Mouse (Mus musculus): ENCODE data around the gene Enox1. TPM values are rescaled to one million over a fixed set of nuclear protein-coding genes. Genes with fewer than 3 reads are reported as not detected.

Enox1 gene
- polyA plus RNA-seq, 1 experiment: 34.9 TPM

GRCm38 (mm10) chr14:77463919-77464318 is 307.4 kb downstream of the Enox1 start:
- TF ChIP-seq POLR2A (IDR thresholded peaks at IDR 0.05; ENCODE audit: borderline replicate concordance, extremely low read depth, insufficient read depth, insufficient read length, poor library complexity, severe bottlenecking): no peak
- no peak for TF ChIP-seq CTCF (IDR thresholded peaks at IDR 0.05; ENCODE audit: borderline replicate concordance, extremely low read depth, insufficient read depth, insufficient read length)
- DNase-seq (ENCODE audit: low read depth): no peak

DNA sequence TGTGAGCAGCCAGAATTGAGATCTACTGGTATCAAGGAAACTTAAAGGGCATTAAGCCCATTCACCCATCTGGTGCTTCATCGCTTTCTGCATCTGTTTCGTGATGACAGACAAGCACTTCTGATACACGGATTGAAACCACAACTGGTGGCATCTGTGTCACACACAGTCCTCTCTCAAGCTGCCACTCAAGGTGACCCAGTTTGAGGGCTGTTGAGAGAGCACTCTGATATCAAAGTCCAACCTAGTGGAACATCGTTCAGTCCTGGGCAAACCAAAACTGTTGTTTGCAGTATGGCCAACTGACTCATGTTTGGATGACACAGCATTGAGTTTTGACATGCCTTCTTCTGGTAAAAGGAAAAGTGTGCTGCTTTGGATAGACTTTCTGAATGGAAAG is 308.2 kb downstream of the Enox1 start:
- DNase-seq (ENCODE audit: low read depth): no peak
- TF ChIP-seq POLR2A (IDR thresholded peaks at IDR 0.05; ENCODE audit: borderline replicate concordance, extremely low read depth, insufficient read depth, insufficient read length, poor library complexity, severe bottlenecking): no peak
- no peak for TF ChIP-seq CTCF (IDR thresholded peaks at IDR 0.05; ENCODE audit: borderline replicate concordance, extremely low read depth, insufficient read depth, insufficient read length)

GRCm38 (mm10) chr14:77470577-77470976 is 314.0 kb downstream of the Enox1 start:
- TF ChIP-seq POLR2A (IDR thresholded peaks at IDR 0.05; ENCODE audit: borderline replicate concordance, extremely low read depth, insufficient read depth, insufficient read length, poor library complexity, severe bottlenecking) (no peak), CTCF (IDR thresholded peaks at IDR 0.05; ENCODE audit: borderline replicate concordance, extremely low read depth, insufficient read depth, insufficient read length) (no peak)
- DNase-seq (ENCODE audit: low read depth): peak; percentile 63

GRCm38 (mm10) chr14:77473501-77473900 is 316.9 kb downstream of the Enox1 start:
- no peak for TF ChIP-seq POLR2A (IDR thresholded peaks at IDR 0.05; ENCODE audit: borderline replicate concordance, extremely low read depth, insufficient read depth, insufficient read length, poor library complexity, severe bottlenecking)
- no peak for TF ChIP-seq CTCF (IDR thresholded peaks at IDR 0.05; ENCODE audit: borderline replicate concordance, extremely low read depth, insufficient read depth, insufficient read length)
- DNase-seq (ENCODE audit: low read depth): no peak

- no peak for DNase-seq (ENCODE audit: low read depth)
- no peak for TF ChIP-seq CTCF (IDR thresholded peaks at IDR 0.05; ENCODE audit: borderline replicate concordance, extremely low read depth, insufficient read depth, insufficient read length)
- no peak for TF ChIP-seq POLR2A (IDR thresholded peaks at IDR 0.05; ENCODE audit: borderline replicate concordance, extremely low read depth, insufficient read depth, insufficient read length, poor library complexity, severe bottlenecking)
Measured at GRCm38 (mm10) chr14:77474026-77474425, 317.5 kb downstream of the Enox1 start.

DNA sequence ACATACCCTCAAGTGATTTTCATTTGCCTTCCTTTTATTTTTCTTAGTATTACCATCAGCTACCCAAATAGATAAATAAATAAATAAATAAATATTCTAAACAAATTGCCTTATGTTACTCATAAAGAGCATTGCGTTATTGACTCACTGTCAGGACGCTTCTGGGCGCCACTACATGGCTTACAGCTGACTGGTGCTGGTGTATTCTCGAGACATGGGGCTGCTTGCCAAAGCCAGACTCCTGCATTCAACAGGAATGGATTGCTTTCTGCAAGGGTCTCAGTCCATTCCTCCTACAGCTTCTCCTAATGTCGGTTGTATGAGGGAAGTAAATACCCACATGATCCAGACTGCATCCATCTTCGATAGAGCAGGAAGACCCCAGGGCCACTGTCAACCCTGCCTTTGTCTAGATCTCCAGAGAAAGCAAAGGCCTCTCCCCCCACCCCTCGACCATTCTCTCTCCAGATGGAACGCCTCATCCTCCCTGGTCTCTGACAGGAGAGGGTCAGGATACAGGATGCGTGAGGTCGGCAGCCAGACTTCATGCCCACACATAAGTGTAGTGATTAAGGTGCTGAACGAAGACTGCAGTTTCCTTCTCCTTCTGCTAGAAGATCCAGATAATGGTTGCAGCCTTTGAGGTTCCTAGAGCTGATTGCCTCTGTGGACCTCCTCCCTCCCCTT is 318.7 kb downstream of the Enox1 start:
- no peak for DNase-seq (ENCODE audit: low read depth)
- TF ChIP-seq POLR2A (IDR thresholded peaks at IDR 0.05; ENCODE audit: borderline replicate concordance, extremely low read depth, insufficient read depth, insufficient read length, poor library complexity, severe bottlenecking) (no peak), CTCF (IDR thresholded peaks at IDR 0.05; ENCODE audit: borderline replicate concordance, extremely low read depth, insufficient read depth, insufficient read length) (no peak)

DNA sequence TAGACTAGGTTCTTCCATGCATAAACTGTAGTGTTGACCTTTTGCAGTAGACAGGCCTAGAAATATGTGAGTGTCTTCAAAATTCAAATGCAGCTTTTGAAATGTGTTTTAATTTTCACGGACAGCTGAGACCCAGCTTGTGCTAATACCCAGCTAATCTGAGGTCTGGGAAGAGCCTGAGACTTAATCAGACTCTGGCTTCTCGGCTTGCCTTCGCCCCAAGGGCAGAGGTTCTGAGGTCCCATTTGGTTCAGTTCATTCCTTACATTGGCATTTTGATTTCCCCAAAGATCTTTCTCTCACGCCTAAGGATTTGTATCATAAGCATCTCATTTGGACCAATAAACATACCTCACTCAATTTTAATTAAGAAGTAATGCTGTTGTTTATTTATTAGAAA is 321.1 kb downstream of the Enox1 start:
- DNase-seq (ENCODE audit: low read depth): peak; percentile 51
- TF ChIP-seq POLR2A (IDR thresholded peaks at IDR 0.05; ENCODE audit: borderline replicate concordance, extremely low read depth, insufficient read depth, insufficient read length, poor library complexity, severe bottlenecking): no peak
- TF ChIP-seq CTCF (IDR thresholded peaks at IDR 0.05; ENCODE audit: borderline replicate concordance, extremely low read depth, insufficient read depth, insufficient read length): no peak

GRCm38 (mm10) chr14:77478210-77478609 is 321.6 kb downstream of the Enox1 start:
- peak; percentile 59 for DNase-seq (ENCODE audit: low read depth)
- no peak for TF ChIP-seq CTCF (IDR thresholded peaks at IDR 0.05; ENCODE audit: borderline replicate concordance, extremely low read depth, insufficient read depth, insufficient read length)
- TF ChIP-seq POLR2A (IDR thresholded peaks at IDR 0.05; ENCODE audit: borderline replicate concordance, extremely low read depth, insufficient read depth, insufficient read length, poor library complexity, severe bottlenecking): no peak

DNA sequence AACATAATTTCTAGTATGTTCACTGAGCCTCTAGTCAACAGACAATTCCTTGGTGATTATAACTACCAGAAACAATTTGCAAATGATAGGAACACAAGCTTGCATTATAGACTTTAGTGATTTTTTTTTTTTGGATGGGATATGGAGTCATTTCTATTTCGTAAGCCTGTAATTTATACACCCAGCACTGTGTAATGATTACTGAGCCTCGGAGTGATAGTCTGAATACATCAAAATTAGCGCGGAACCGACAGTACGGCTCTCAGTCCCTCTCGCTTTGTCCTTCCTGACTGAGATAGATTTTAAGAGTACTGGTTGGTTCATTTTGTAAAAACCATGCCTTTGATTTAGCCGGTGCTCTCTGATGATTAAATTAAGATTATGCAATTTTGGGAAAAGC is 322.1 kb downstream of the Enox1 start:
- peak; percentile 52 for DNase-seq (ENCODE audit: low read depth)
- TF ChIP-seq CTCF (IDR thresholded peaks at IDR 0.05; ENCODE audit: borderline replicate concordance, extremely low read depth, insufficient read depth, insufficient read length): no peak
- no peak for TF ChIP-seq POLR2A (IDR thresholded peaks at IDR 0.05; ENCODE audit: borderline replicate concordance, extremely low read depth, insufficient read depth, insufficient read length, poor library complexity, severe bottlenecking)

DNA sequence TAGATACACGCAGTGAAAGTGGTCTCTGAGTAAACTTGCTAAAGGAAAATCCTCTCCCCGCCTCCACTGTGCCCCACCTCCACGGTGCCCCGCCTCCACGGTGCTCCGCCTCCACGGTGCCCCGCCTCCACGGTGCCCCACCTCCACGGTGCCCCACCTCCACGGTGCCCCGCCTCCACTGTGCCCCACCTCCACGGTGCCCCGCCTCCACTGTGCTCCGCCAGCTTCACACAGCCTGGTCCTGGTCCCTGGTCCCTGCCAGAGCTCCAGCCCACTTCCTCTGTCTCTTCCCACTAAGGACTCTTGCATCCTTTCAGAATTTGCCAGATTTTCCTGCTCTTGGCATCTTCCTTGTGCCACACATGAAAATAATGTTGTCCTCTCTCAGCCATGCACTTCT is 326.5 kb downstream of the Enox1 start:
- no peak for DNase-seq (ENCODE audit: low read depth)
- TF ChIP-seq POLR2A (IDR thresholded peaks at IDR 0.05; ENCODE audit: borderline replicate concordance, extremely low read depth, insufficient read depth, insufficient read length, poor library complexity, severe bottlenecking) (no peak), CTCF (IDR thresholded peaks at IDR 0.05; ENCODE audit: borderline replicate concordance, extremely low read depth, insufficient read depth, insufficient read length) (no peak)

DNA sequence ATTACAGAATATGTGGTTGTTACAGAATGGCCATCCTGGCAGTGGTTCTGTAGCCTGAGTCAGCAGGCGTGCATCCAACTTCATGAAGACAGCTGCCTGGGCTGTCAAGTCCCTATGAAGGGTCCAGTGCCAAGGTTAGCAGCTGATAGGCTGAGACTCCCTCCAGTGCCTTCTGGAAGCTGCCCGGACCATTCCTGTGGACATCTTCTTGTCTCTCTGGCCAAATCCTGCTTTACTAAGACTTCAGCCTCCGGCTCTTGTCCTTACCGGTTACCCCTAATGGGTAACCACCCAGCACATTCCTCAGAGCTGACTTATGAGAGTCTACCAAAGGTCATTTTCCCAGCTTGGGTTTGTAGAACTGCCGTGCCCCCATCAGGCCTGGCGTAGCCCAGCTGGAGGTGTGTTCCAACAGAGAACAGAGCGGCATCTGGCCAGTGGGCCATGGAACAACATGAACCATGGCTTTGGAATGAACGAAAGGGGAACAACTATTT is 328.4 kb downstream of the Enox1 start:
- no peak for TF ChIP-seq POLR2A (IDR thresholded peaks at IDR 0.05; ENCODE audit: borderline replicate concordance, extremely low read depth, insufficient read depth, insufficient read length, poor library complexity, severe bottlenecking)
- TF ChIP-seq CTCF (IDR thresholded peaks at IDR 0.05; ENCODE audit: borderline replicate concordance, extremely low read depth, insufficient read depth, insufficient read length): no peak
- peak; percentile 42 for DNase-seq (ENCODE audit: low read depth)

- TF ChIP-seq CTCF (IDR thresholded peaks at IDR 0.05; ENCODE audit: borderline replicate concordance, extremely low read depth, insufficient read depth, insufficient read length) (no peak), POLR2A (IDR thresholded peaks at IDR 0.05; ENCODE audit: borderline replicate concordance, extremely low read depth, insufficient read depth, insufficient read length, poor library complexity, severe bottlenecking) (no peak)
- DNase-seq (ENCODE audit: low read depth): no peak
Measured at GRCm38 (mm10) chr14:77490699-77491098, 334.1 kb downstream of the Enox1 start.

All from brain, embryonic 14.5 days (tissue).